Mouse (Mus musculus) hematopoietic stem cell, adult 5-6 weeks (primary cell): ENCODE measurements around the gene Itpr2. TPM values are rescaled to one million over a fixed set of nuclear protein-coding genes. Genes with fewer than 3 reads are reported as not detected.

Experiments used
- ATAC-seq, 2 experiments: fragments of 125-278 bp in 1 of 2; replicated peaks in 1 of 2; 2 replicates each; pipeline ENCODE4 v1.8.0; 2016 to 2017; ENCODE audit warnings: inconsistent platforms in 2 of 2, mild to moderate bottlenecking in 2 of 2, moderate number of reproducible peaks in 2 of 2, low read depth in 1 of 2, moderate TSS enrichment in 1 of 2; ENCODE audit not compliant: low FRiP score in 2 of 2, poor library complexity in 2 of 2, severe bottlenecking in 2 of 2, insufficient read depth in 1 of 2, low TSS enrichment in 1 of 2
- total RNA-seq: library from RNA; stranded (forward); fragments of 172-1452, 232-1000 nt; gene quantifications from 2 replicates; pipeline ENCODE4 v1.2.3, GENCODE M21; 2017

Gene Itpr2
- total RNA-seq = 29.0 and 30.0 TPM in 2 replicates

GRCm38 (mm10) chr6:146501866-146502804 is at the start of gene Itpr2:
Gene Itpr2, minus strand, starts transcription at chr6:146502223.
- peak; percentile 68 to 78 for ATAC-seq

GRCm38 (mm10) chr6:146551326-146551725 is 49.3 kb upstream of the Itpr2 start:
- no peak for ATAC-seq

- peak in 1 of 2 experiments; percentile 39; a peak in 1 of 4 replicates for ATAC-seq
These were observed 48.4 kb upstream of the Itpr2 start for GRCm38 (mm10) chr6:146550421-146550820.

GRCm38 (mm10) chr6:146545289-146545865 is 43.4 kb upstream of the Itpr2 start:
- ATAC-seq = no peak

GRCm38 (mm10) chr6:146544622-146545021 is 42.6 kb upstream of the Itpr2 start:
- no peak for ATAC-seq

- ATAC-seq = no peak
These were observed 38.4 kb upstream of the Itpr2 start for GRCm38 (mm10) chr6:146540386-146540785.

- ATAC-seq = no peak
These were observed 36.6 kb upstream of the Itpr2 start for GRCm38 (mm10) chr6:146538661-146539060.

GRCm38 (mm10) chr6:146538071-146538470 is 36.0 kb upstream of the Itpr2 start:
- ATAC-seq = no peak

- no peak for ATAC-seq
These were observed 35.1 kb upstream of the Itpr2 start for GRCm38 (mm10) chr6:146537111-146537510.

GRCm38 (mm10) chr6:146535501-146535900 is 33.5 kb upstream of the Itpr2 start:
- ATAC-seq = no peak

GRCm38 (mm10) chr6:146533146-146533545 is 31.1 kb upstream of the Itpr2 start:
- no peak for ATAC-seq

- ATAC-seq = peak; percentile 46 to 53; a peak in 2 of 4 replicates
These were observed 28.7 kb upstream of the Itpr2 start for GRCm38 (mm10) chr6:146530769-146531168.

- ATAC-seq = no peak
These were observed 28.3 kb upstream of the Itpr2 start for GRCm38 (mm10) chr6:146530363-146530762.

- no peak for ATAC-seq
These were observed 25.5 kb upstream of the Itpr2 start for GRCm38 (mm10) chr6:146527537-146527936.

- ATAC-seq = no peak
These were observed 23.5 kb upstream of the Itpr2 start for GRCm38 (mm10) chr6:146525500-146525899.

- ATAC-seq = peak in 1 of 2 experiments; percentile 37; a peak in 1 of 4 replicates
These were observed 19.6 kb upstream of the Itpr2 start for GRCm38 (mm10) chr6:146521456-146522245.

GRCm38 (mm10) chr6:146519019-146519418 is 17.0 kb upstream of the Itpr2 start:
- ATAC-seq = no peak

GRCm38 (mm10) chr6:146515936-146516335 is 13.9 kb upstream of the Itpr2 start:
- ATAC-seq = 0 out of 4 replicates have a peak, but pooled peaks of 1 of the 2 experiments have one; percentile 17
